Mouse (Mus musculus) thymus, postnatal 25 days (tissue): ENCODE results near the gene Ncaph.
"Not testable (repeated sequence)": the region's sequence is repeated elsewhere in the genome, so short reads cannot be mapped to it uniquely, and the experiment has no call there.

ENCODE experiments used
- DNase-seq: peaks from one replicate; pipeline ENCODE4 v3.0.0; 2022

Ncaph gene

DNA sequence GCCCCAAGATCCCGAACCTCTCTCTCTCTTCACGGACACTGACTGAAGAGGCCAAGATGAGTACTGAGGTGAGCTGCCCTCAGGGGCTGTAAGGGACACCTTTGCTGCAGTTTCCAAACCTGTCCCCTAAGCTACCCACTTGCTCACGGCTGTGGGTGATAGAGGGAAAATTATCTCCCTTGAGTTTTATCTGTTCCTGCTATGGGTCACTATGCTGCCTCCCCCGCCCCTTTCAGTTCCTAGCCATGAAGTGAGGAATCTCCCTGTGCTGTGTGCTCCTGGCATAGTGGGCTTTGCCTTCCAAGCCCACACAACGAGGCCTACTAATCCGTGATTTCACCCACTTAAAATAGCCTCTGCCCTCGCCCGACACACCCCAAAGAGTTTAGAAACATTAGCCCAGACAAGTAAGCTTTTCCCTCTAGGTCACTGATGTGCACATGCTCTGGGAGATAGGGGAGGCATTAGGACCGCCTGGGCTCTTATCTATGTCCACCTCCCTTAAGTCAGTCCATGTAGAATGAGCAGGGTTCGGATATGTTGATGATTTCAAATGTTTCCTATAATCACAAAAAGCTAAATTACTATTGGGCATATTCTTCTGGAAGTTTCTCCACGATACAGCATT, 53.0 kb downstream of the Ncaph start:
- no peak for DNase-seq

DNA sequence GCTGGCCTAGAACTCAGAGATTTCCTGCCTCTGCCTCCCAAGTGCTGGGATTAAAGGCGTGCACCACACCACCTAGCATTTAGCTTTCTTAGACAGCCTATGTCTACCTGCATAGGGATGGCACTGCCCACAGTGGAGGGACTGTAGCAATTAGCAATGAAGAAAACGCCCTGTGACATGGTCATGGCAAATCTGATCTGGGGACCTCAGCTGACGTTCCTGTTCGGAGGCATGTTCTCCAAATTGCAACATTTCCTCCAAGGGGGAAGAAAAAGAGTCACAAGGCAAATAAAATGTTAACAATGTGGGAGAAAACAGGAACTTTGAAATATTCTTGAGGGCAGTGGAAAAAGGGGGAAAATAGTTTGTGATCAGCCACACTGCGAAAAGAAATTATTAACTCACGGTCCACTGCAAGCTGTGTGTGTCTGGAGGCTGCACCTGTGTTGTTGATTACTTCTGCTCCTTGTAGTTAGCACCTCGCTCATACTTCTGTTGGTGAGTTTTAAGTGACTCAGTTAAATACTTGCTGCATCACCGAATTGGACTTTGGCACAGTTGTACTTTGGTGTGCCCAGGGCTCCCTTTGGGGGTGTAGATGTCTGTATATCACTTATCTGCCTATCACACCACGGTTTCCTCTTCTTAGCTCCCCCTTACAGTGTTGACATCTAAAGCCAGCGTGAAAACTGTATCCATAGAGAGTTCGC, 53.7 kb downstream of the Ncaph start:
- no peak for DNase-seq

DNA sequence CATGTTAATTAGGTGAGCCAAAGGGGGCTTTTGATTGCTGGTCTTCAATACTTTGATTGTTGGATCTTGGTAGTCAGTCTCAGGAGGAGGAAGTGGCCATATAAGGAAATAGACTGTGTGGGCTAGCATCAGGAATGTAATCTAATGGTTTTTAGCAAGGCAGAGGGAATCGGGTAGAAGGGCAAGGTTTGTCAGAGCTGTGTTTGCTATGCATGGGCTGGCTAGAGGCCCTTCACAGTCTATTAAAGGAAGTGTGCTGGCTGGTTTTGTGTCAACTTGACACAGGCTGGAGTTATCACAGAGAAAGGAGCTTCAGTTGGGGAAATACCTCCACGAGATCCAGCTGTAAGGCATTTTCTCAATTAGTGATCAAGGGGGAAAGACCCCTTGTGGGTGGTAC, 54.7 kb downstream of the Ncaph start:
- DNase-seq, result not testable (repeated sequence)

DNA sequence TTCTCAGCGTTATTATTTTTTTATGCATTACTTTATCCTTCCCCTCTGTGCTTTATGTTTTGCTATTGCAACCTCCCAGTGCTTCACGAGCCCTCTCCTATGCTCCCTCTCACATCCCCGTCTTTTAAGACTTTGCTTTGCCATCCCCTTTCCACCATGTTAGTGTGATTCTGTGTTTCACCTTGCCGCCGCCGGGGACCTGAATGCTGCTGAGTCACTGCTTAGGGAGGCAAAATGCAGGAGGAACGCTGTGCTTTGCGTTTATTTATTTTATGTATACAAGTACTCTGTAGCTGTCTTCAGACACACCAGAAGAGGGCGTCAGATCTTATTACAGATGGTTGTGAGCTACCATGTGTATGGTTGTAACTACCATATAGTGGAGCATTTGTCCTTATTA, 56.1 kb downstream of the Ncaph start:
- no peak for DNase-seq

DNA sequence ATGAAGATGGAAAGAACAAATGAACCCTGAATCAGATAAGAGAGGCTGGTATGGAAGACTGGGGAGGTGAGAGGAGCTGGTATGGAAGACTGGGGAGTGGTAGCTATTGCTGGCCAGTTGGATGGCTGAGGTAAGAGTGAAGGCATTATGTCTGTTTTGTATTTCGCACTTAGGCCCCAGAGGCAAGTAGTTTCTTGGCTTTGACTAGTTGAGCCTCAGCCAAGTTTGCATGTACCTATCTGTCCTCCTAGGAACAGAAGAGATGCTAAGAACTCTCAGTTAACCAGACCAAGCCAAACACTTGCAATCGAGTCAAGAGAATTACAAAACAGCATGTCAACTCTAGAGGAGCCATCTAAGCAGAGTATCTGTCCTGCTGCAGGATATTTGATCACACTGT, 59.6 kb downstream of the Ncaph start:
- no peak for DNase-seq

DNA sequence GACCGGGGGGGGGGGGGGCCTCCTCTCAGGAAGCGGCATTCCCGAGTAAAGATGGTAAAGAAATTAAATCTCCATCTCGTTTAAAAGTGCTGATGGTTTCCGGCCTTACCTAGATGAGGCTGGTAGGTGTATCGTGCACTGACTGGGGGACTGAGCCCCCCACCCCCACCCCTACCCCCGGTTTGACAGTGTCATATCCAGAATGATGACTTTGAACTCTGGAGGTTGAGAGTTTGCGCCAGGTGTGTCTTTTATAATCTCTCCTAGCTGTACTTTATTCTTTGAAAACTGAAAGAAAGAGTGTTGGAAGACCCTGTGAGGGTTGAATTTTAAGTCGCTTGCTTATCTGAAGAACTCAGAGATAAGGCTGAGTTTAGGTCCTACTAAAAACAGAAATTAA, 62.9 kb downstream of the Ncaph start:
- no peak for DNase-seq

DNA sequence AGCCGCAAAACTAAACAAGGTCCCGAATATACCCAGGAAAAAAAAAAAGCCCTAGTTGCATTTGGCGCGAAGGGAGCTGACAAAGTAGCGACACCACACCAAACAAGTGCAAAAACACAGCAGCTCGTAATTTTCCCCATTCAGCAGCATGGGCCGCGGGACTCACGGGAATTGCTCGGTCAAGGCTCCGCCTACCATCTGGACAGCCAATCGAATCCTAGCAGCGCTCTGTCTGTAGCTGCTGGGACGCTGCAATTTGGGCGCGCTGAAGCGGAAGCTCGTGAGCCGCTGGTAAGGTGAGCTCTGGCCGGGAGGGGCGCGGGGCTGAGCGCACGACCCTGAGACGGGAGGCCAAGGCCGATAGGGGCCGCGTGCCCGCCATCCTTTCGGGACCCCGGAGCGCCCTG, 63.3 kb downstream of the Ncaph start, which contains the start of gene Blvra:
Gene Blvra, plus strand, starts transcription at position 231 of the 407 bp plus-strand sequence.
- DNase-seq, result peak; percentile 89

DNA sequence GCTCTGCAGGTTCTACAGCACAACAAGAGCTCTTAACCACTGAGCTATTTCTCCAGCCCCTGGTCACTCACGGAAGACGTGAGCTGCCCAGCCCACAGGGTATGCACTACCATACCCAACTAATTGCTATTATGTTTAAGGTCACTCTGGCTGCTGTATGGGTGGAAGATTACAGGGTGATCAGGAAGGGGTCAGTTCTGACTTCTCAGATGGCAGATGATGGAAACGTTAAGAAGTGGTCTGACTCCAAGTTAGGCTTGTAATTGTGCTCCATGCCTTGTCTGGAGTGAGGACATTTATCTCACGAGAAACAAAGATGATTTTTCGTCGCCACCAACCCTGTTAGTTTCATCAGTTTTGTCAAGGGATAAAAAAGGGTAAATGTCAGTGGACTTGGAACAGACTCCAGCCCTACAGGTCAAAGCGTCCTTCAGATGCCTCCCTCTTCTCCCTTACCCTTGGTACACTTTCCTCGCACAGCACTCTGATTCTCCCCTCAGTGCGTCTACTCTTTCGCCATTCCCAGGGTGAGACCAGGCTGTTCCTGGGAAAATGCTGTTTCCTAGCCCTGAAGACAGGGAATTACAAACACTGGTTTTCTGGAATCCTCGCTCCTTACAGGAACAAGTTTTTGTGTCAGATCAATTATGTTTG, 63.8 kb downstream of the Ncaph start:
- DNase-seq, result no peak

DNA sequence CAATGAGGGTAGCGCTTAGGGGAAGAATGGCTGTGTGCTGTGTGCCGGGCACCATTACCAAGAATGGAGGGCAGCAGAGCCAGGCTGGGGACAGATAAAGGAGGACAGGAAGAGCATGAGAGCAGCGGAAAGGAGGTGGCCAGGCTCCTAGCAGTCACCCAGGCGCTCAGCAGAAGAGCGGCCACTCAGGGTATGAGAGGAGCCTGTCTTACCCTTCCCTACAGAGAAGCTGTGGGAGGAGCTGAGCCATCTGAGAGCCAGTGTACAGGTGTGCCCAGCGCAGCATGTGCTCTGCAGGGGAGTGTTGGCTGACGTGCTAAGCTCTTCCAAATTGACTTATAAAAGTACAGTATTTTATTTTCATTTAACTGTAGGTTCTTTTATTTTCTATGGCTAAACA, 64.9 kb downstream of the Ncaph start:
- DNase-seq, result no peak

DNA sequence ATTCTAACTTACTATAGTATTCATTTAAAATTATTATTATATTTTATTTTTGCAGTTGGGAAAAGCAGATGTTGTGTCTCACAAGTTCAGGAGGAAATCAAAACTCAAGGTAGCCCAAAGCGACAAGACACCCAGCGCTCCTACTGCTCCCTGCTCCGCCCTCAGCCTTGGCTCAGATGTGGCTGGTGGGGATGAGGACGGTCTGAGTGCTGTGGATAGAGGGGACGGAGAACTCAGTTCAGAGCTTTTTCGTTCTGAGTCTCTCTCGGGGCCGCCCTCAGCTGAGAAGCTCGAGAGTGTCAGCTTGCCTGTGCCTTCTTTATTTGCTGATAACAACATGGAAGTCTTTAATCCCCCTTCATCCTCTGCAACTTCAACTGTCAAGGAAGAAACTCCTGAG, 72.3 kb downstream of the Ncaph start:
- no peak for DNase-seq
